Mouse (Mus musculus): Measurements from ENCODE around the gene Vmn2r67. TPM values are rescaled to one million over a fixed set of nuclear protein-coding genes. Genes with fewer than 3 reads are reported as not detected.

The Vmn2r67 gene
- not detected in 2 replicates for polyA plus RNA-seq (2012; rRNA removed; ENCODE audit: low replicate concordance)

GRCm38 (mm10) chr7:85155898-85156297 is at the start of gene Vmn2r67:
TSS of gene Vmn2r67 (minus strand) at chr7:85155998.

Other genes with a start within 250 kb of the Vmn2r67 start
- not detected in 2 replicates for gene Vmn2r65, start 191.9 kb downstream of the Vmn2r67 start, polyA plus RNA-seq (2012; rRNA removed; ENCODE audit: low replicate concordance)
- not detected in 2 replicates for gene Vmn2r66, start 143.7 kb downstream of the Vmn2r67 start, polyA plus RNA-seq (2012; rRNA removed; ENCODE audit: low replicate concordance)
- not detected in 2 replicates for gene Vmn2r68, start 81.8 kb upstream of the Vmn2r67 start, polyA plus RNA-seq (2012; rRNA removed; ENCODE audit: low replicate concordance)